Mouse (Mus musculus) splenic B cell, adult 2 months (primary cell): ENCODE data around the gene Gpr107.

ENCODE experiments used
- DNase-seq: peaks from one replicate; pipeline ENCODE4 v3.0.0-alpha.2; 2011; ENCODE audit warnings: low read depth, low spot score
- H3K27me3 ChIP-seq: 2 replicates; pipeline ENCODE4 v1.6.1; 2012; ENCODE audit warnings: mild to moderate bottlenecking, low read length, moderate library complexity, mixed read lengths; ENCODE audit not compliant: control insufficient read depth, poor library complexity, insufficient read depth, severe bottlenecking
- H3K36me3 ChIP-seq: 2 replicates; pipeline ENCODE4 v1.6.1; 2012; ENCODE audit warnings: mild to moderate bottlenecking, low read length, moderate library complexity, mixed read lengths; ENCODE audit not compliant: control insufficient read depth, poor library complexity, insufficient read depth, severe bottlenecking

The Gpr107 gene

GRCm38 (mm10) chr2:31182786-31183330, 30.7 kb downstream of the Gpr107 start:
- Histone ChIP-seq H3K27me3 (no peaks in the 10 kb centered on the region), H3K36me3 (peaks cover 2% of the 10 kb centered on the region)
- no peak for DNase-seq

- peaks cover 1% of the 10 kb centered on the region for H3K36me3 ChIP-seq
- DNase-seq: peak; percentile 24
- H3K27me3 ChIP-seq: no peaks in the 10 kb centered on the region
These were observed 31.7 kb downstream of the Gpr107 start for GRCm38 (mm10) chr2:31183830-31184229.

GRCm38 (mm10) chr2:31188691-31189090, 36.6 kb downstream of the Gpr107 start:
- DNase-seq: no peak
- Histone ChIP-seq H3K36me3 (peaks cover 1% of the 10 kb centered on the region), H3K27me3 (no peaks in the 10 kb centered on the region)

GRCm38 (mm10) chr2:31189654-31190053, 37.5 kb downstream of the Gpr107 start:
- H3K27me3 ChIP-seq: no peaks in the 10 kb centered on the region
- no peak for DNase-seq
- H3K36me3 ChIP-seq: peaks cover 1% of the 10 kb centered on the region

GRCm38 (mm10) chr2:31191765-31192164, 39.6 kb downstream of the Gpr107 start:
- DNase-seq: no peak
- Histone ChIP-seq H3K36me3 (peaks cover 1% of the 10 kb centered on the region), H3K27me3 (no peaks in the 10 kb centered on the region)

GRCm38 (mm10) chr2:31194356-31195021, 42.4 kb downstream of the Gpr107 start:
- H3K27me3 ChIP-seq: no peaks in the 10 kb centered on the region
- DNase-seq: peak; percentile 75

GRCm38 (mm10) chr2:31198621-31199020, 46.5 kb downstream of the Gpr107 start:
- DNase-seq: no peak
- Histone ChIP-seq H3K36me3 (no peaks in the 10 kb centered on the region; the same call in none of the 2 replicates), H3K27me3 (no peaks in the 10 kb centered on the region)

More at GRCm38 (mm10) chr2:31194356-31195021, 42.4 kb downstream of the Gpr107 start:
- no peaks in the 10 kb centered on the region; the same call in none of the 2 replicates for H3K36me3 ChIP-seq

GRCm38 (mm10) chr2:31200051-31200450, 47.9 kb downstream of the Gpr107 start:
- Histone ChIP-seq H3K36me3 (no peaks in the 10 kb centered on the region; the same call in none of the 2 replicates), H3K27me3 (no peaks in the 10 kb centered on the region)
- no peak for DNase-seq

GRCm38 (mm10) chr2:31201851-31202250, 49.7 kb downstream of the Gpr107 start:
- no peaks in the 10 kb centered on the region for H3K27me3 ChIP-seq
- DNase-seq: no peak

GRCm38 (mm10) chr2:31202357-31202756, 50.2 kb downstream of the Gpr107 start:
- no peaks in the 10 kb centered on the region for H3K27me3 ChIP-seq
- no peaks in the 10 kb centered on the region; the same call in none of the 2 replicates for H3K36me3 ChIP-seq
- DNase-seq: no peak

More at GRCm38 (mm10) chr2:31201851-31202250, 49.7 kb downstream of the Gpr107 start:
- H3K36me3 ChIP-seq: no peaks in the 10 kb centered on the region; the same call in none of the 2 replicates

GRCm38 (mm10) chr2:31202956-31203355, 50.8 kb downstream of the Gpr107 start:
- no peaks in the 10 kb centered on the region; the same call in none of the 2 replicates for H3K36me3 ChIP-seq
- DNase-seq: no peak
- H3K27me3 ChIP-seq: no peaks in the 10 kb centered on the region

GRCm38 (mm10) chr2:31204677-31205076, 52.6 kb downstream of the Gpr107 start:
- no peaks in the 10 kb centered on the region for H3K36me3 ChIP-seq
- DNase-seq: no peak
- H3K27me3 ChIP-seq: no peaks in the 10 kb centered on the region

GRCm38 (mm10) chr2:31206211-31206610, 54.1 kb downstream of the Gpr107 start:
- H3K27me3 ChIP-seq: no peaks in the 10 kb centered on the region
- no peak for DNase-seq

GRCm38 (mm10) chr2:31206882-31207281, 54.8 kb downstream of the Gpr107 start:
- Histone ChIP-seq H3K36me3 (no peaks in the 10 kb centered on the region; the same call in 1 of the 2 replicates), H3K27me3 (no peaks in the 10 kb centered on the region)
- no peak for DNase-seq

More at GRCm38 (mm10) chr2:31206211-31206610, 54.1 kb downstream of the Gpr107 start:
- H3K36me3 ChIP-seq: no peaks in the 10 kb centered on the region; the same call in 1 of the 2 replicates

- H3K27me3 ChIP-seq: no peaks in the 10 kb centered on the region
- H3K36me3 ChIP-seq: no peaks in the 10 kb centered on the region; the same call in 1 of the 2 replicates
- no peak for DNase-seq
These were observed 56.5 kb downstream of the Gpr107 start for GRCm38 (mm10) chr2:31208544-31209142.
